Mouse (Mus musculus) embryonic facial prominence, embryonic 14.5 days (tissue): ENCODE data around the gene Cntrl. TPM values are rescaled to one million over a fixed set of nuclear protein-coding genes. Genes with fewer than 3 reads are reported as not detected.

Source experiments
- ATAC-seq: fragments of 200-750 bp; cut with Nextera tagmentation; 2 replicates; pipeline ENCODE4 v1.8.0; 2017; ENCODE audit warnings: low read depth, moderate number of reproducible peaks, moderate TSS enrichment
- DNase-seq: peaks from one replicate; pipeline ENCODE4 v3.0.0-alpha.2; 2015; ENCODE audit warnings: low spot score
- H3K27ac ChIP-seq: fragments of 300-500 bp; sonication (generic); replicated peaks from 2 replicates; pipeline ENCODE4 v1.5.1; 2014; ENCODE audit warnings: low read depth, mild to moderate bottlenecking, low read length, moderate library complexity
- H3K27me3 ChIP-seq: fragments of 300-500 bp; sonication (generic); replicated peaks from 2 replicates; pipeline ENCODE4 v1.6.1; 2014; ENCODE audit warnings: low read length; ENCODE audit not compliant: control insufficient read depth, insufficient read depth
- H3K36me3 ChIP-seq: fragments of 300-500 bp; sonication (generic); 2 replicates; pipeline ENCODE4 v1.6.1; 2014; ENCODE audit warnings: low read length, mixed read lengths; ENCODE audit not compliant: control insufficient read depth, insufficient read depth
- H3K4me1 ChIP-seq: fragments of 300-500 bp; sonication (generic); 2 replicates; pipeline ENCODE4 v1.6.1; 2014; ENCODE audit warnings: antibody characterized with exemption, low read length; ENCODE audit not compliant: control insufficient read depth, insufficient read depth
- H3K4me2 ChIP-seq: fragments of 300-500 bp; sonication (generic); 2 replicates; pipeline ENCODE4 v1.6.1; 2014; ENCODE audit warnings: low read depth, mild to moderate bottlenecking, low read length, moderate library complexity, mixed read lengths
- H3K4me3 ChIP-seq: fragments of 300-500 bp; sonication (generic); 2 replicates; pipeline ENCODE4 v1.5.1; 2014; ENCODE audit warnings: low read depth, mild to moderate bottlenecking, low read length
- H3K9ac ChIP-seq: fragments of 300-500 bp; sonication (generic); 2 replicates; pipeline ENCODE4 v1.6.1; 2014; ENCODE audit warnings: low read depth, mild to moderate bottlenecking, low read length, moderate library complexity, mixed read lengths
- H3K9me3 ChIP-seq: fragments of 300-500 bp; sonication (generic); 2 replicates; pipeline ENCODE4 v1.6.1; 2016; ENCODE audit warnings: low read length; ENCODE audit not compliant: control insufficient read depth
- WGBS: fragments of 180-500 bp; shearing (Covaris S2); extraction: QIAGEN DNeasy Blood & Tissue Kit; methylation state at CpG from one replicate; pipeline ENCODE4 v1.1.7; 2014; 5-methylcytosine and 5-hydroxymethylcytosine counted together
- polyA plus RNA-seq: library from polyadenylated mRNA; unstranded; fragments of >200 nt; fragmentation: Nextera tagmentation; extraction: Ambion mirVana; gene quantifications from 2 replicates; pipeline ENCODE4 v1.2.1, GENCODE M21; 2014

Gene Cntrl
- polyA plus RNA-seq, 1 experiment from 2014 or later, result 21.8 TPM

- DNase-seq, result no peak
- 58% methylated on average over 3 of the region's 3 CpGs for WGBS
- no peaks in the 10 kb centered on the region for H3K27me3 ChIP-seq
- no peaks in the 10 kb centered on the region for H3K36me3 ChIP-seq
- H3K9ac ChIP-seq, result no peak overlapping the region
- no peak overlapping the region for H3K27ac ChIP-seq
- H3K4me2 ChIP-seq, result no peak overlapping the region
- no peaks in the 10 kb centered on the region for H3K9me3 ChIP-seq
- no peak overlapping the region for H3K4me3 ChIP-seq
- no peak for ATAC-seq
- H3K4me1 ChIP-seq, result no peaks in the 10 kb centered on the region
These were observed 4.4 kb upstream of the Cntrl start for GRCm38 (mm10) chr2:35104843-35105242.

GRCm38 (mm10) chr2:35107984-35108635 is 1.2 kb upstream of the Cntrl start:
- Histone ChIP-seq H3K9me3 (no peaks in the 10 kb centered on the region), H3K4me3 (no peak overlapping the region), H3K27ac (no peak overlapping the region), H3K4me2 (no peak overlapping the region), H3K4me1 (no peaks in the 10 kb centered on the region), H3K27me3 (no peaks in the 10 kb centered on the region), H3K36me3 (no peaks in the 10 kb centered on the region), H3K9ac (no peak overlapping the region)
- WGBS, result 58% methylated on average over 5 of the region's 5 CpGs
- no peak for DNase-seq
- no peak for ATAC-seq

- peak overlapping the region; percentile 71; the same call in 1 of the 2 replicates for H3K27ac ChIP-seq
- DNase-seq, result peak; percentile 73
- H3K27me3 ChIP-seq, result no peaks in the 10 kb centered on the region
- peak overlapping the region; percentile 58 for H3K4me3 ChIP-seq
- WGBS, result 26% methylated on average over 3 of the region's 3 CpGs
- H3K9me3 ChIP-seq, result no peaks in the 10 kb centered on the region
- ATAC-seq, result peak; percentile 31
- no peaks in the 10 kb centered on the region for H3K4me1 ChIP-seq
- no peaks in the 10 kb centered on the region for H3K36me3 ChIP-seq
- peak overlapping the region; percentile 64 for H3K9ac ChIP-seq
- H3K4me2 ChIP-seq, result peak overlapping the region; percentile 58
These were observed 580 bp upstream of the Cntrl start for GRCm38 (mm10) chr2:35108712-35109111.

- WGBS, result under 1% methylated on average over 13 of the region's 13 CpGs
- DNase-seq (no peak), ATAC-seq (no peak; the same call in 1 of the 2 replicates)
- Histone ChIP-seq H3K4me1 (no peaks in the 10 kb centered on the region), H3K9me3 (no peaks in the 10 kb centered on the region), H3K4me2 (peak overlapping the region; percentile 58), H3K9ac (peak overlapping the region; percentile 64), H3K4me3 (peak overlapping the region; percentile 58), H3K36me3 (no peaks in the 10 kb centered on the region), H3K27ac (peak overlapping the region; percentile 71; the same call in 1 of the 2 replicates), H3K27me3 (no peaks in the 10 kb centered on the region)
These were observed 622 bp downstream of the Cntrl start for GRCm38 (mm10) chr2:35109924-35110304.

- Histone ChIP-seq H3K36me3 (no peaks in the 10 kb centered on the region), H3K4me2 (no peak overlapping the region), H3K4me3 (no peak overlapping the region), H3K9ac (no peak overlapping the region), H3K27ac (no peak overlapping the region), H3K27me3 (no peaks in the 10 kb centered on the region), H3K9me3 (no peaks in the 10 kb centered on the region), H3K4me1 (no peaks in the 10 kb centered on the region)
- DNase-seq, result no peak
- WGBS, result 75% methylated on average over 2 of the region's 2 CpGs
- no peak for ATAC-seq
These were observed 1.2 kb downstream of the Cntrl start for GRCm38 (mm10) chr2:35110521-35110920.

GRCm38 (mm10) chr2:35124716-35125115 is 15.4 kb downstream of the Cntrl start:
- H3K9ac ChIP-seq, result no peak overlapping the region
- H3K9me3 ChIP-seq, result no peaks in the 10 kb centered on the region
- H3K27ac ChIP-seq, result no peak overlapping the region
- H3K27me3 ChIP-seq, result no peaks in the 10 kb centered on the region
- ATAC-seq (no peak), DNase-seq (peak; percentile 14)
- H3K4me3 ChIP-seq, result no peak overlapping the region
- no peaks in the 10 kb centered on the region for H3K4me1 ChIP-seq
- 73% methylated on average over 7 of the region's 7 CpGs for WGBS
- H3K36me3 ChIP-seq, result peaks cover 23% of the 10 kb centered on the region
- no peak overlapping the region for H3K4me2 ChIP-seq

GRCm38 (mm10) chr2:35131491-35131890 is 22.2 kb downstream of the Cntrl start:
- H3K27ac ChIP-seq, result peak overlapping the region; percentile 86
- peak overlapping the region; percentile 42; the same call in 1 of the 2 replicates for H3K9ac ChIP-seq
- H3K36me3 ChIP-seq, result peaks cover 21% of the 10 kb centered on the region
- peak overlapping the region; percentile 48 for H3K4me3 ChIP-seq
- ATAC-seq, result no peak
- H3K4me2 ChIP-seq, result peak overlapping the region; percentile 75
- H3K27me3 ChIP-seq, result no peaks in the 10 kb centered on the region
- H3K9me3 ChIP-seq, result no peaks in the 10 kb centered on the region
- peaks cover 2% of the 10 kb centered on the region; the same call in 1 of the 2 replicates for H3K4me1 ChIP-seq
- DNase-seq, result no peak

- Histone ChIP-seq H3K27me3 (no peaks in the 10 kb centered on the region), H3K4me3 (peak overlapping the region; percentile 48), H3K27ac (peak overlapping the region; percentile 86), H3K4me1 (peaks cover 2% of the 10 kb centered on the region; the same call in 1 of the 2 replicates), H3K4me2 (peak overlapping the region; percentile 75), H3K9ac (peak overlapping the region; percentile 52), H3K9me3 (no peaks in the 10 kb centered on the region), H3K36me3 (peaks cover 26% of the 10 kb centered on the region)
- WGBS, result under 1% methylated on average over 21 of the region's 21 CpGs
- ATAC-seq (peak; percentile 100), DNase-seq (peak; percentile 98)
These were observed 22.8 kb downstream of the Cntrl start for GRCm38 (mm10) chr2:35131991-35132661.
